Mouse (Mus musculus): ENCODE data around the gene P3h4. TPM values are rescaled to one million over a fixed set of nuclear protein-coding genes. Genes with fewer than 3 reads are reported as not detected.

The P3h4 gene
- total RNA-seq, 2 experiments from 2014 or later = not detected

- no peak; the same call in 1 of the 2 replicates for ATAC-seq (replicated peaks; ENCODE audit: poor library complexity, severe bottlenecking)
Measured at GRCm38 (mm10) chr11:100369145-100369544, 45.5 kb downstream of the P3h4 start.

- ATAC-seq (replicated peaks; ENCODE audit: poor library complexity, severe bottlenecking) = peak; percentile 72
Measured at GRCm38 (mm10) chr11:100362979-100363562, 51.6 kb downstream of the P3h4 start.

GRCm38 (mm10) chr11:100362209-100362978, 52.2 kb downstream of the P3h4 start:
- peak; percentile 69 for ATAC-seq (replicated peaks; ENCODE audit: poor library complexity, severe bottlenecking)

GRCm38 (mm10) chr11:100361059-100361458, 53.6 kb downstream of the P3h4 start:
- ATAC-seq (replicated peaks; ENCODE audit: poor library complexity, severe bottlenecking) = peak; percentile 54

DNA sequence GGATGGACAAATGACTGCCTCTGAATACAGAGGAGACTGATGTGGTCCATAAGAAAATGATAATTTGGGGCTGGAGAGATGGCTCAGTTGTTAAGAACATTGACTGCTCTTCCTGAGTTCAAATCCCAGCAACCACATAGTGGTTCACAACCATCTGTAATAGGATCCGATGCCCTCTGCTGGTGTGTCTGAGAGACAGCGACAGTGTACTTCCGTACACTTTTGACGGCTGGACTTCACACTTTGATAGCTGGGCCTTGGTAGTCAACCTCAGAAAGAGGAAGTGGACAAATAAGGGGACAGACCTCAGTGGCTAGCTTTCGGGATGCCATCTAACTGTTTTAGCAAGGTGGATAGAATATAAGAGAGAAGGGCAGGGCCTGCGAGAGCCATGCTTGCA, 54.5 kb downstream of the P3h4 start:
- ATAC-seq (replicated peaks; ENCODE audit: poor library complexity, severe bottlenecking) = no peak

Other genes starting within 250 kb of the P3h4 start
- gene Krt9, start 221.6 kb downstream of the P3h4 start, total RNA-seq (2014; fragmentation: Nextera tagmentation) = not detected in 2 replicates
- not detected in 2 replicates for gene Krt9, start 221.6 kb downstream of the P3h4 start, total RNA-seq (2017)
- gene Krt14, start 207.3 kb downstream of the P3h4 start, total RNA-seq (2014; fragmentation: Nextera tagmentation) = not detected in 2 replicates
- gene Krt14, start 207.3 kb downstream of the P3h4 start, total RNA-seq (2017) = not detected in 2 replicates
- gene Krt16, start 165.9 kb downstream of the P3h4 start, total RNA-seq (2014; fragmentation: Nextera tagmentation) = not detected in 2 replicates
- not detected in 2 replicates for gene Krt16, start 165.9 kb downstream of the P3h4 start, total RNA-seq (2017)
- gene Krt17, start 153.8 kb downstream of the P3h4 start, total RNA-seq (2014; fragmentation: Nextera tagmentation) = not detected in 2 replicates
- not detected in 2 replicates for gene Krt17, start 153.8 kb downstream of the P3h4 start, total RNA-seq (2017)
- not detected in 2 replicates for gene Krt42, start 145.0 kb downstream of the P3h4 start, total RNA-seq (2014; fragmentation: Nextera tagmentation)
- gene Krt42, start 145.0 kb downstream of the P3h4 start, total RNA-seq (2017) = not detected in 2 replicates
- 716 and 727 TPM in 2 replicates for gene Eif1, start 95.0 kb downstream of the P3h4 start, total RNA-seq (2014; fragmentation: Nextera tagmentation)
- gene Eif1, start 95.0 kb downstream of the P3h4 start, total RNA-seq (2017) = 109 and 139 TPM in 2 replicates
- gene Gast, start 80.4 kb downstream of the P3h4 start, total RNA-seq (2014; fragmentation: Nextera tagmentation) = not detected in 2 replicates
- not detected in 2 replicates for gene Gast, start 80.4 kb downstream of the P3h4 start, total RNA-seq (2017)
- gene Hap1, start 58.7 kb downstream of the P3h4 start, total RNA-seq (2014; fragmentation: Nextera tagmentation) = not detected in 2 replicates
- gene Hap1, start 58.7 kb downstream of the P3h4 start, total RNA-seq (2017) = not detected in 2 replicates
- gene Jup, start 17.1 kb downstream of the P3h4 start, total RNA-seq (2014; fragmentation: Nextera tagmentation) = 4.8 and 6.7 TPM in 2 replicates
- gene Jup, start 17.1 kb downstream of the P3h4 start, total RNA-seq (2017) = 1.4 and 4.2 TPM in 2 replicates
- gene Fkbp10, start 861 bp upstream of the P3h4 start, total RNA-seq (2014; fragmentation: Nextera tagmentation) = not detected in 2 replicates
- not detected in 2 replicates for gene Fkbp10, start 861 bp upstream of the P3h4 start, total RNA-seq (2017)
- 46.9 and 50.7 TPM in 2 replicates for gene Nt5c3b, start 27.0 kb upstream of the P3h4 start, total RNA-seq (2014; fragmentation: Nextera tagmentation)
- gene Nt5c3b, start 27.0 kb upstream of the P3h4 start, total RNA-seq (2017) = 23.3 and 31.3 TPM in 2 replicates
- gene Klhl10, start 27.1 kb upstream of the P3h4 start, total RNA-seq (2014; fragmentation: Nextera tagmentation) = not detected in 2 replicates
- gene Klhl10, start 27.1 kb upstream of the P3h4 start, total RNA-seq (2017) = not detected in 2 replicates
- gene Klhl11, start 57.9 kb upstream of the P3h4 start, total RNA-seq (2014; fragmentation: Nextera tagmentation) = 7.0 and 10.1 TPM in 2 replicates
- 16.7 and 21.3 TPM in 2 replicates for gene Klhl11, start 57.9 kb upstream of the P3h4 start, total RNA-seq (2017)
- gene Acly, start 113.2 kb upstream of the P3h4 start, total RNA-seq (2014; fragmentation: Nextera tagmentation) = 93.5 and 98.0 TPM in 2 replicates
- 101 and 107 TPM in 2 replicates for gene Acly, start 113.2 kb upstream of the P3h4 start, total RNA-seq (2017)
- gene Ttc25, start 130.8 kb upstream of the P3h4 start, total RNA-seq (2014; fragmentation: Nextera tagmentation) = 3.7 TPM in 1 of 2 replicates, not detected in the other
- gene Ttc25, start 130.8 kb upstream of the P3h4 start, total RNA-seq (2017) = 0.31 TPM in 1 of 2 replicates, not detected in the other
- 27.9 and 31.0 TPM in 2 replicates for gene Cnp, start 160.1 kb upstream of the P3h4 start, total RNA-seq (2014; fragmentation: Nextera tagmentation)
- gene Cnp, start 160.1 kb upstream of the P3h4 start, total RNA-seq (2017) = 16.2 and 20.9 TPM in 2 replicates
- 30.0 and 34.2 TPM in 2 replicates for gene Nkiras2, start 204.4 kb upstream of the P3h4 start, total RNA-seq (2014; fragmentation: Nextera tagmentation)
- gene Nkiras2, start 204.4 kb upstream of the P3h4 start, total RNA-seq (2017) = 14.2 and 16.9 TPM in 2 replicates
- gene Dnajc7, start 205.3 kb upstream of the P3h4 start, total RNA-seq (2014; fragmentation: Nextera tagmentation) = 80.5 and 129 TPM in 2 replicates
- 90.1 and 115 TPM in 2 replicates for gene Dnajc7, start 205.3 kb upstream of the P3h4 start, total RNA-seq (2017)

Data from granulocyte monocyte progenitor cell, adult 5-6 weeks (primary cell).